Mouse (Mus musculus): ENCODE data around the gene Glt8d2.
"Not testable (repeated sequence)": the region's sequence is repeated elsewhere in the genome, so short reads cannot be mapped to it uniquely, and the experiment has no call there.

Glt8d2 gene

DNA sequence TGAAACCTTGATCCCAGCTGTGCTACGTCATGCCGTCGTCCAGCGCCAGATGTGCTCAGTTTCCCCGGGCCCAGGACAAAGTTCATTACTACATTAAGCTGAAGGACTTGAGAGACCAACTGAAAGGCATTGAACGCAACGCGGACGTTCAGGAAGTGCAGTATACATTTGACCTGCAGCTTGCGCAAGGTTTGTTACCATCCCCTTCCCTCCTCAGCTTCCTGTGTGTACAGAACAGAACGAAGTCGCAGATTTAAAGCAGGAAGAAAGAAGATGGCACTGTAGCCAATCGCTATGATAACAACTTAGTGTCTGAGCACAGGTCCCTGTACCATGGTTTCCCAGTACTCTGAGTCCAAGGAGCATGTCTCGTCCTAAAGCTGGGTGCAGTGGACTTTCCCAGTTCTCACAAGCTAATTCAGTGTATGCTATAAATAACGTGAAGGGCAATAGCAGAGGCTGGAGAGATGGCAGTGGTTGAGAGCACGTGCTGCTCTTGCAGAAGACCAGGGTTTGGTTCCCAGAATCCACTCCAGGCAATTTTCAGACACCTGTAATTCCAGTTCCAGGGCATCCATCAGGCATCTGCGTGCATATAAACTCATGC is 43.1 kb downstream of the Glt8d2 start:
- in situ Hi-C loops (cut with MseI, MboI) = loop anchor here in 1 of 2 experiments (25.0 kb wide), 1 partner anchor 1010 kb away; the partner anchor contains the start of genes Ankrd24, Gm10778 and Sirt6

DNA sequence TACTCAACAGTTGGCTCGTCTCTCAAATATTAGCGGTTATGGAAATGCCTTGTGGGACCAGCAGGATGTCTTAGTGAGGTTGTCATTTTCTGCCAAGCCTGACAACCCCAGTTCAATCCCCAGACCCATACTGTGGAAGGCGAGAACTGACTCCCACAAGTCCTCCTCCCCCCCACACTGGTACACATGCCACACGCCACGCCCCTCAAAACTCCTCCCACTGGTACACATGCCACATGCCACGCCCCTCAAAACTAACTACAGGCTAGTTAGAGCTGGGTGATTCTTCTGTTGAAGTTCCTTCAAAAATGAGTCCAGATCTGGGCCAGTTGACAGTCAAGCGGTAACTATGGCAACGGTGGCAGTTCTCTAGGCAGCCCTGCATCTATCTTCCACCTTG is 44.4 kb downstream of the Glt8d2 start:
- in situ Hi-C loops (cut with MseI, MboI) = loop anchor here in 1 of 2 experiments (25.0 kb wide), 1 partner anchor 1009 kb away; the partner anchor contains the start of genes Ankrd24, Gm10778 and Sirt6

DNA sequence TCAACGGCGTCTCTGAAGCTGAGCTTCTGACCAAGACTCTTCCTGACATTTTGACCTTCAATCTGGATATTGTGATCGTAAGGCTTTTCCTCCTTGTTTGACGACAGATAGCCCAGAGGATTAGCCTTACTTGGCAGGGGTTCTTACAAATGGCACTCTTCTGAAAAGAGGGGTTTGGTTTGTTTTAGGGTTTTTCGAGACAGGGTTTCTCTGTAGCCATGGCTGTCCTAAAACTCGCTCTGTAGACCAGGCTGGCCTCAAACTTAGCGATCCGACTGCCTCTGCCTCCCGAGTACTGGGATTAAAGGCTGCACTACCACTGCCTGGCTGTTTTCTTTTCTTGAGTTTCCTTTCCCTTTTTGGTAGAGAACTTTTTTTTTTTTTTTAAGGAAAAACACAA is 49.0 kb downstream of the Glt8d2 start:
- in situ Hi-C loops (cut with MseI, MboI) = loop anchor here in 1 of 2 experiments (25.0 kb wide), 1 partner anchor 1004 kb away; the partner anchor contains the start of genes Ankrd24, Gm10778 and Sirt6

DNA sequence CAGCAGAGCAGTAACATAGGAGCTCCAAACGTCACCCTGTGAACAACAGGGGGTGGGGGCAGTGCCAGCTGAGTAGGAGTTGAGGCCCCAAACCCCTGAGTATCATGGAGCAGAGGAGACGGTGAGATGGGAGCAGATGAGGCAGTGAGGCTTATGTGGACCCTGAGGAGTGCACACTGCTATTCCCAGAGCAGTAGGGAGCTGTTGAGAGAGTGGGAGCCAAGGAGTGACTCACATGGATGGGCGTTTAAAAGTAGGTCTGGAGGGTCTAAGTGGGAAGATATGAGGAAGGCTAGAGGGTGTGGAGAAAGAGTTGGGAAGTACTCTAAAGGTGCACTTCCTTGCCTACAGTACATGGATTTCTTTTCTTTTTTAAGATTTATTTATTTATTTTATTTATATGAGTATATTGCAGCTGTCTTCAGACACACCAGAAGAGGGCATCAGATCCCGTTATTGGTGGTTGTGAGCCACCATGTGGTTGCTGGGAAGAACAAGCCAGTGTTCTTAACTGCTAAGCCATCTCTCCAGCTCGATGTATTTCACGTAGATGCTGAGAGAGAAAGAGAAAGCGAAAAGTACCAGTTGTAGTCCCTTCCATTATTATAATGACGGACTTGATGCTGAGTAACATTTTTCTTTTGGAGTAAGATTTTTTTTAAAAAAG is 51.3 kb downstream of the Glt8d2 start:
- in situ Hi-C loops (cut with MseI, MboI) = loop anchor here in 1 of 2 experiments (25.0 kb wide), 1 partner anchor 1002 kb away; the partner anchor contains the start of genes Ankrd24, Gm10778 and Sirt6

DNA sequence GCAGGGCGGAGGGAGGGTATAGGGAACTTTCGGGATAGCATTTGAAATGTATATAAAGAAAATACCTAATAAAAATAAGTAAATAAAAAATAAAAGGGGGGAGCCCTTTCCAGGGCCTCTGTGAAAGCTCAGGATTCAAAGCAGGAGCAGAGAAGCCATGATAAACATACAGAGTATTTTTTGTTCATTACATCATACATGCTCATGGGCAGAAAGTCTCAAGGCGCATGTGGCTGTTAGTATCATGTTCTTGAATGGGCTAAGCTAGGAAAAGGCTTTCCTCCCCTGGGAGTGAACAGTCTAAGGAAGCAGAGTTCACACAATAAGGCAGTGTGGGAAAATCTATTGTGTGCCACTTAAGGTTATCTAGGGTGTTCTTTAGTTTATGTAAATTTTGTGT is 54.1 kb downstream of the Glt8d2 start:
- in situ Hi-C loops (cut with MseI, MboI) = loop anchor here in 1 of 2 experiments (25.0 kb wide), 1 partner anchor 999 kb away; the partner anchor contains the start of genes Ankrd24, Gm10778 and Sirt6

DNA sequence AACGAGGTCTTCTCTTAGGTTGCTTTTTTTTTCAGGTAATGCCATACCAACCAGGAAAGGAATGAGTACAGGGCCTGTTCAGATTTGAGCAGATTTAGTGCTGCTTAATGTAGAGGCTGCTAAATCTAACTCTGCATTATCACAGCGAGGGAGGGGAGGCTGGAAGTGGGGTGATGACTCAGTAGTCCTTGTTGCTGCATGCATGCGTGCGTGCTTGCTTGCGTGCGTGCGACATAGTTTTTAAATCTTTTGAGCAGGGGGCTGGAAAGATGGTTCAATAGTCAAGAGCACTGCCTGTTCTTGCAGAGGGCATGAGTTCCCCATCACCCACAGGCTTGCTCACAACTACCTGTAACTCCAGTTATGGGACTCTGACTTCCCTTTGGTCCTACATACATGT is 56.1 kb downstream of the Glt8d2 start:
- in situ Hi-C loops (cut with MseI, MboI) = loop anchor here in 1 of 2 experiments (25.0 kb wide), 1 partner anchor 997 kb away; the partner anchor contains the start of genes Ankrd24, Gm10778 and Sirt6

DNA sequence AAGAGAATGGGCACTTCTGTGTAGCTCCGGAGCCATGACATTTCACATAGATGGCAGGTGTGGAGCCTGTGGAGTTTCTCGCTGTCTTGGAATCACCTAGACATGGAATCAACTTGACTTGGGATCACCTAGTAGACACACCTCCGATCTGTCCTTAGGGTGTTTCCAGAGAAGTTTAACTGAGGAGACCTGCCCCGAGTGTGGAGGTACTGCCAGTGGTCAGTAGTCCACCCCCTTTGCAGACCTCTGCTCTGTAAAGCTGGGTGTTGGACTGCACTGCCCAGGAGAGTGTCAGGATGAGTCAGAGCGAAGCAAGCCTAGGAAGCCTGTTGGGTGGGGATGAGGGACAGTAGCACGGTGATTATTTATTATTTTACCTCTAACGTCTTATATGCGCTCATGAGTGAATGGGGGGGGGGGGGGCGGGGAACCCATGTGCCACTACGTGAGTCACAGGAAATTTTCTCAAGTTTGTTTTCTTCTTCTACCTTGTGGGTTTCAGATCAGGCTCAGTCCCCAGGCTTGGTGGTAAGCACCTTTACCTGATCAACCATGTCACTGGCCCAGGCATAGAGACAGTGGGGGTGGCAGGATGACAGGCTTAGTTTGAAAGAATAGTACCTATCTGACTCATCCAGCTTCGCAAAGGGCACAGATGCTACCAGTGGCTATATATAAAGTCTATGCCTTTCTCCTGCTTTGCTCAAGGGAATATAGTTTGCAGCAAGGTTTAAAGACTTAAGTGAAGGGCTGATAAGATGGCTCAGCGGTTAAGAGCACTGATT is 57.8 kb downstream of the Glt8d2 start:
- in situ Hi-C loops (cut with MseI, MboI) = loop anchor here in 1 of 2 experiments (25.0 kb wide), 1 partner anchor 995 kb away; the partner anchor contains the start of genes Ankrd24, Gm10778 and Sirt6

DNA sequence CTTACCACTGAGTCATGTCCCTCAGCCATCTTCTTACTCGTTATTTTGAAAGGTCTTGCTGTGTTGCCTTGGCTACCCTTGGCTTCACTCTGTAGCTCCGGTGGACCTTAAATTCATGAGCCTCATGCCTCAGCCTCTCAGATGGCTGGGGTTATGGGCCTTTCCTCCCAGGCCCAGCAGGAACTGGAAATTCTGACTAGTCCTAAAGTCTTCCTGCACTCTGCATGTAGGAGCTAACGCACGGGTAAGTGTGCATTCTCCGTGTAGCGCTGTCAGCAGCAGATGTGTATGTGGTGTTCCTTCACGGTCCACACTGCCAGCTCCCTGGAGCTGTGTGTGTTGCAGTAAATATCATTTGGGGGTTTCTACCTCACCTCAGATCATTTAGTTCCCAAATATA is 59.3 kb downstream of the Glt8d2 start:
- in situ Hi-C loops (cut with MseI, MboI) = loop anchor here in 1 of 2 experiments (25.0 kb wide), 1 partner anchor 994 kb away; the partner anchor contains the start of genes Ankrd24, Gm10778 and Sirt6

DNA sequence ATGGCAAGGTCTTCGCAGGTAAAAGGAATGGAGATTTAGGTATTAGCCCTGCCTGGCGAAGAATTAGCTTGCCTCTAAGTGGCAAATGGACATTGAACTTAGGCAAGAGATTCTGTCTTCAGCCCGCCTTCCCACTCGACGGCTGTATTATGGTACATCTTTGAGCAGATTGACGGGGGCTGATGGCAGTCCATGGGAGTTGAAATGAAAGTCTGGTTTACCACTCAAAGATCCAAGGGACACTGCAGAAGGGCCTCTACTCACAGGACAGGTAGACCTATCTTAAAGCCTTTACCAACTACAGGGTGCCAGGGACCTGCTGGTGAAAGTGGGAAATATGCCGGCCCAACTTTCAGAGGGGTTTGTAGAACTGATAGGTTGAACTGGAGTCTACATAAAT is 60.0 kb downstream of the Glt8d2 start:
- in situ Hi-C loops (cut with MseI, MboI) = loop anchor here in 1 of 2 experiments (25.0 kb wide), 1 partner anchor 993 kb away; the partner anchor contains the start of genes Ankrd24, Gm10778 and Sirt6

DNA sequence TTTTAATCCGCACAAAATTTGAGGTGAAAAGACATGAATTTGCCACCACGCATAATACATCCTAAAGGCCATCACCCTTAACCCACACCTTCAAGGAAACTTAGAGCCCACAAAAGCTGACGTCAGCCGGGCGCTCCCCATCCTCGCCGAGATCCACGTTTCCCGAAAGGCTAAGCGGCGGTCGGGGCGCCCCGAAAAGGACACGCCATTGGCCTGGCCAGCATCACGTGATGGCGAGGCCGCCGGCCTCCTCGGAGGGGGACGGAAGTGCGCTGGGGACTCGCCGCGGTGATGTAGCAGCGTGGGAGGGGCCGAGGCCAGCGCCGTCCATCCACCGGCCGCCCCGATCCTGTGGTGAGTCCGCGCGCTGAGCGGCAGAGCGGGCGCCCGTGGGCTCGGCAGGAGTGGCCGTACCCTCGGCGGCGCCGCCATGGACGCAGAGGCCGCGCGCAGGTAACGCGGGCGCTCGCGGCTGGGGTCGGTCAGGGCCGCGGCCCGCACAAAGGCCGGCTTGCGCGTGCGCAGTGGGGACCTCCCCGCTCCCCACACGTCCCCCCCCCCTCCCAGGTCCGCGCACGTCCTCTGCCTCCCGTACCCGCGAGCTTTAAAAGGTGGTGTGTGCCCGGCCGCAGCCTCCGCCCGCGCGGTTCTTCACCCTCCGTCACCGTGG is 60.7 kb downstream of the Glt8d2 start, which contains the start of gene Tdg:
Tdg (plus strand) TSS at position 243 of the 670 bp plus-strand sequence.
- in situ Hi-C loops (cut with MseI, MboI) = loop anchor here in 1 of 2 experiments (25.0 kb wide), 1 partner anchor 992 kb away; the partner anchor contains the start of genes Ankrd24, Gm10778 and Sirt6

DNA sequence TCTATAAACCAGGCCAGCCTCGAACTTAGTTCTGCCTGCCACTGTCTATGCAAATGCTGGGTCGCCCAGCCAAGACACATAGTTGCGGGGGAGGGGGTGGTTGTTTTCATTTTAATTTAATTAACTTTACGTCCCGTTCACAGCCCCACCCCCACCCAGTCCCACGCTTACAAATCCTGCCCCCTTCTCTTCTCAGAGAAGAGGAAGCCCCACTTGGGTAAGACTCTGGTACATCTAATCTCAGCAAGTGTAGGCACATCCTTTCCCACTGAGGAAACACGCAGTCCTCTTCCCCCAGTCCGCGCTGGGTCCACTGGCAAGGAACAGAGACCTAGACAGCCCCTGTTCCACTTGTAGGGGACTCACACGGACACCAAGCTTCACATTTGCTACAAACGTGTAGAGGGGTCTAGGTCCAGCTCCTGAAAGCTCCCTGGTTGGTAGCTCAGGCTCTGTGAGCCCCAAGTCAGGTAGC is 61.3 kb downstream of the Glt8d2 start:
- in situ Hi-C loops (cut with MseI, MboI) = loop anchor here in 1 of 2 experiments (25.0 kb wide), 1 partner anchor 992 kb away; the partner anchor contains the start of genes Ankrd24, Gm10778 and Sirt6

DNA sequence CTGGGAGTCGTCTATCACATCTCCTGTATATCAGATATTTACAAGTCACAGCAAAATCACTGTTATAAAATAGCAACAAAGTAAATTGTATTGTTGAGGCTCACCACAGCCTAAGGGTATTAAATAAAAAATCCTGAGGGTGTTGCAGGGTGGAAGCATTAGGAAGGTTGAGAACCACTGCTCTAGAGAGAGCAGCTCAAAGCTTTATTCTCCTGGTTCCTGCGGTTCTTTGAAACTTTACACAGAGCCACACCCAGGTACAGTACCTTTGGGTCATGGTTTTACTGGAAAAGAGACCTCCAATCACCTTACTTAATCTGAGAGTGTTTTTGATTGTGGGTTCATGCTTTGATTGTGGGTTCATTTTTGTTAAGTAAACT is 66.9 kb downstream of the Glt8d2 start:
- in situ Hi-C loops (cut with MseI, MboI) = not testable (repeated sequence)

DNA sequence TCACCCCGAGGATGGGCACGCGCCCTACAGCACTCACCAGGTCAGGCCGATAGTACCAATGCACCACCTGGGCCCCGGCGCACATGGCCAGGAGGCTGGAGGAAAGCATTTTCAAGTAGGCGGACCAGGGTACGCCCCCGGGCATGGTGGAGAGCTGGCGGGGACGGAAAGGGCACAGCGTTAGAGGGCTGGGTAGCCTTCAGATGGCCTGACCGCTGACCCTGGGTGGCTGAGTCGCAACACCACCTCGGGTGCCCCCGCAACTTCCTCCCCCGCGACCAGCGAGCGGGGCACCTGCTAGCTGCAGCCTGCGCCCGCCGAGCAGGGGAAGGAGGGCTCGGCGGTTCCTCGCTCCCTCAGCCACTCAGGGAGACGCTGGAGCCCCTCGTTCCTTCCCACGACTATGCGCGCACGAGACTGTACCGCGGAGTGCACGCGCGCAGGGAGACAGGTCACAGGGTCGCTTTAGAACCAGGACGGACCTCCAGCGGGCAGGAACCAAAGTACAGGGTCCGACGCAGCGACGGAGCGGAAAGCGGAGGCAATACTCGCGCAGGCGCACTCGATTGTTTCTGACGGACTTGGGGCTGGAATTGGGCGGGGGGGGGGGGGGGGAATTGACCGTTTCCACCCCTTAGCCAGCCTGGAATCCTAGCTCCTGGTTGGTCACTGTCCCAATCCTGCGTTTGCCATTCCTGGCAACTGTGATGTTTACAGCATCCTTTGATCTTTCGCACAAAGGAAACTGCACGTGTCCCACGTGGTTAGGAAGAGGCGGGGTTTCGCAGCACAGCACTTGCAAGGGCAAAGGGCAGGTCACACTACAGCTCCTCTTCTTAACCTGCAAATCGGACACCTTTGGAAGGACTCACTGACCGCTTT is 67.5 kb downstream of the Glt8d2 start, which contains the start of gene 1190007I07Rik:
1190007I07Rik (minus strand) TSS at position 558 of the 882 bp plus-strand sequence.
- in situ Hi-C loops (cut with MseI, MboI) = no loop called here

DNA sequence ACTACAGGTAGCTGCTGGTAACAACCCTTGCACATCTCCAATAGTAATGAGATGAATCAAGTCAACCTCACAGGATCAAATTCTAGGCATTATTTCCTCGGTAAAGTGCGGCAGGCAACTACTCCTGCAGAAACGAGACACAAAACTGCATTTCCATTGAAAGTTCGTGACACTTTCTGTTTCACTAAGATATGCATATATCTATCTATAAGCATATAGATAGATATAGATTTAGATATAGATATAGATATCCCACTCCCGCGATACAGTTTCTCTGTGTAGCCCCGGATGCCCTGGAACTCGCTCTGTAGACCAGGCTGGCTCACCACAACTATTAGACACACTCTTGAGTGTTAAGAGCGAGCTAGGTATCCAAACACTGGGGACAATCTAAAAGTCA is 68.2 kb downstream of the Glt8d2 start:
- in situ Hi-C loops (cut with MseI, MboI) = no loop called here
